Mouse (Mus musculus) forebrain, embryonic 11.5 days (tissue): ENCODE data around the gene Upf2. TPM values are rescaled to one million over a fixed set of nuclear protein-coding genes. Genes with fewer than 3 reads are reported as not detected.
"Not testable (repeated sequence)": the region's sequence is repeated elsewhere in the genome, so short reads cannot be mapped to it uniquely, and the experiment has no call there.

Experiments
- ATAC-seq: fragments of 200-750 bp; cut with Nextera tagmentation; replicated peaks from 2 replicates; pipeline ENCODE4 v1.8.0; 2017; ENCODE audit warnings: moderate TSS enrichment; ENCODE audit not compliant: low FRiP score
- DNase-seq: peaks from one replicate; pipeline ENCODE4 v3.0.0-alpha.2; 2017; ENCODE audit warnings: low spot score
- H3K27ac ChIP-seq: fragments of 300-500 bp; sonication (generic); 2 replicates; pipeline ENCODE4 v1.5.1; 2014; ENCODE audit warnings: low read depth, low read length
- H3K27me3 ChIP-seq: fragments of 300-500 bp; sonication (generic); 2 replicates; pipeline ENCODE4 v1.6.1; 2014; ENCODE audit warnings: mild to moderate bottlenecking, low read length, mixed read lengths; ENCODE audit not compliant: control insufficient read depth, insufficient read depth
- H3K36me3 ChIP-seq: fragments of 300-500 bp; sonication (generic); 2 replicates; pipeline ENCODE4 v1.6.1; 2014; ENCODE audit warnings: mild to moderate bottlenecking, low read length, moderate library complexity, mixed read lengths; ENCODE audit not compliant: control insufficient read depth, insufficient read depth
- H3K4me1 ChIP-seq: fragments of 300-500 bp; sonication (generic); replicated peaks from 2 replicates; pipeline ENCODE4 v1.6.1; 2014; ENCODE audit warnings: low read length, mixed read lengths; ENCODE audit not compliant: control insufficient read depth, insufficient read depth
- H3K4me2 ChIP-seq: fragments of 300-500 bp; sonication (generic); 2 replicates; pipeline ENCODE4 v1.6.1; 2014; ENCODE audit warnings: low read depth, mild to moderate bottlenecking, low read length, moderate library complexity, mixed read lengths; ENCODE audit not compliant: severe bottlenecking
- H3K4me3 ChIP-seq: fragments of 300-500 bp; sonication (generic); 2 replicates; pipeline ENCODE4 v1.5.1; 2014; ENCODE audit warnings: low read depth, low read length
- H3K9ac ChIP-seq: fragments of 300-500 bp; sonication (generic); 2 replicates; pipeline ENCODE4 v1.6.1; 2014; ENCODE audit warnings: low read length
- H3K9me3 ChIP-seq: fragments of 300-500 bp; sonication (generic); 2 replicates; pipeline ENCODE4 v1.6.1; 2016; ENCODE audit warnings: low read length, mixed read lengths; ENCODE audit not compliant: control insufficient read depth
- WGBS: fragments of 180-500 bp; shearing (Covaris S2); extraction: QIAGEN DNeasy Blood & Tissue Kit; methylation state at CpG from one replicate; pipeline ENCODE4 v1.1.7; 2014; 5-methylcytosine and 5-hydroxymethylcytosine counted together
- polyA plus RNA-seq: library from polyadenylated mRNA; unstranded; fragments of >200 nt; fragmentation: Nextera tagmentation; extraction: Ambion mirVana; gene quantifications from 2 replicates; pipeline ENCODE4 v1.2.1, GENCODE M21; 2014

Gene Upf2
- polyA plus RNA-seq, 1 experiment from 2014 or later = 14.2 TPM

DNA sequence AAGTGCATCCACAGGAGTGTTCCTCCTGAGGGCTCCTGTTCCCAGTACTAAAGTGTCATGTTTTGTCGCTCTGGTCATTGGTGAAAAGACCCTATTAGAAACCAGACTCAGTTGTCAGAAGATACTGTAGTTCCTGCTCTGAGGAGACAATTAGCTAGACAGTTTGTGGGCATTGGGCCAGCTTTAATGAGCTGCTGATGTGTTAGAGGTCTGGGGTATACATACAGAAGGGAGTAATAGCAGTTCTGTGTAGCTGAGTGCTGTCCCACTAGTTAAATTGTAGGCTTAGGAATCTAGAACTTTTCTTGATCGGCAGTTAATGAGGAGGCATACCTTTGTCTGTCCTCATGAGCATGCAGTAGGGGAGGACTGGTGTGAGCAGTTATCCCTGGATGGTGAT lies 11.0 kb downstream of the Upf2 start:
- no peak for DNase-seq
- H3K4me2 ChIP-seq = no peak overlapping the region
- no peaks in the 10 kb centered on the region for H3K4me1 ChIP-seq
- 90% methylated on average over 2 of the region's 2 CpGs for WGBS
- H3K4me3 ChIP-seq = no peak overlapping the region
- no peaks in the 10 kb centered on the region for H3K9me3 ChIP-seq
- no peak for ATAC-seq
- no peak overlapping the region for H3K9ac ChIP-seq
- peaks cover 10% of the 10 kb centered on the region for H3K36me3 ChIP-seq
- H3K27me3 ChIP-seq = no peaks in the 10 kb centered on the region
- H3K27ac ChIP-seq = no peak overlapping the region

DNA sequence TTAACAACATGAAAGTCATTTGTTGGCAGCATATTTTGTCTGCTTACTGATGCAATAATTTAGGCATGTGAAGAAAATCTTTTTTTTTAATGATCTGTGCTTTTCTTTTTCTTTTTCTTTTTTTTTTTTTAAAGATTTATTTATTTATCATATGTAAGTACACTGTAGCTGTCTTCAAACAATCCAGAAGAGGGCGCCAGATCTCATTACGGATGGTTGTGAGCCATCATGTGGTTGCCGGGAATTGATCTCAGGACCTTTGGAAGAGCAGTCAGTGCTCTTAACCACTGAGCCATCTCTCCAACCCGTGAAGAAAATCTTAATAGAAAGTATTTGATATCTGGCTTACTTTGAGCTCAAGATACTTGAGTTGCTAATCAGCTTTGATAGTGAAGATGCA lies 12.5 kb downstream of the Upf2 start:
- not testable (repeated sequence) for H3K4me1 ChIP-seq, H3K27ac ChIP-seq, ATAC-seq, DNase-seq, H3K9me3 ChIP-seq, H3K36me3 ChIP-seq, H3K9ac ChIP-seq, H3K4me2 ChIP-seq, H3K27me3 ChIP-seq, H3K4me3 ChIP-seq
- 89% methylated on average over 4 of the region's 4 CpGs for WGBS

DNA sequence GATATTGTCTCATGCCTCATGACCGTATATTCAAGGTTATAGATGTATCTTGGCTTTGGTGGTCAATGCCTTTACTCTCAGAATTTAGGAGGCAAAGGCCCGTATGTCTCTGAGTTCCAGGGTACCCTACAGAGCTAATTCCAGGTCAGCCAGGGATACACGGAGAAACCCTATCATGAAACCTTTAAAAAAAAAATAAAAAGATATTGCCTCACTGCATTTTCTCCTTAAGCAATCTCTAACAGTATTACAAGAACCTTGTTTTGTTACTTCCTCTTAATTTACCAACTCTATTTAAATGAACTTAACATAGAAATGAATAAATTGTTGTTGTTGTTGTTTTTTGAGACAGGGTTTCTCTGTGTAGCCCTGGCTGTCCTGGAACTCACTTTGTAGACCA lies 14.7 kb downstream of the Upf2 start:
- H3K4me2 ChIP-seq = no peak overlapping the region
- WGBS = 95% methylated on average over 3 of the region's 3 CpGs
- no peak overlapping the region for H3K4me3 ChIP-seq
- H3K9ac ChIP-seq = no peak overlapping the region
- H3K36me3 ChIP-seq = peaks cover 5% of the 10 kb centered on the region; the same call in 1 of the 2 replicates
- ATAC-seq (no peak), DNase-seq (no peak)
- H3K4me1 ChIP-seq = no peaks in the 10 kb centered on the region
- H3K27me3 ChIP-seq = no peaks in the 10 kb centered on the region
- H3K9me3 ChIP-seq = no peaks in the 10 kb centered on the region
- no peak overlapping the region for H3K27ac ChIP-seq

DNA sequence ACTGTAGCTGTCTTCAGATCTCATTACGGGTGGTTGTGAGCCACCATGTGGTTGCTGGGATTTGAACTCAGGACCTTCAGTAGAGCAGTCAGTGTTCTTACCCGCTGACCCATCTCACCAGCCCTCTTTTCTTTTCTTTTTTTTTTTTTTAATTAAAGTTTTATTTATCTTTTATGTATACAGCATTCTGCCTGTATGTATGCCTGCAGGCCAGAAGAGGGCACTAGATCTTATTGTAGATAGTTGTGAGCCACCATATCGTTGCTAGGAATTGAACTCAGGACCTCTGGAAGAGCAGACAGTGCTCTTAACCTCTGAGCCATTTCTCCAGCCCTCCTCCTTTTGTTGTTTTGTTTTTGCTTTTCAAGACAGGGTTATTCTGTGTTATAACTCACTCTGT lies 19.4 kb downstream of the Upf2 start:
- not testable (repeated sequence) for H3K9me3 ChIP-seq, H3K4me1 ChIP-seq, H3K9ac ChIP-seq, H3K27me3 ChIP-seq, H3K4me3 ChIP-seq, H3K27ac ChIP-seq, DNase-seq, ATAC-seq, H3K4me2 ChIP-seq, H3K36me3 ChIP-seq
- 96% methylated on average over 3 of the region's 3 CpGs for WGBS

DNA sequence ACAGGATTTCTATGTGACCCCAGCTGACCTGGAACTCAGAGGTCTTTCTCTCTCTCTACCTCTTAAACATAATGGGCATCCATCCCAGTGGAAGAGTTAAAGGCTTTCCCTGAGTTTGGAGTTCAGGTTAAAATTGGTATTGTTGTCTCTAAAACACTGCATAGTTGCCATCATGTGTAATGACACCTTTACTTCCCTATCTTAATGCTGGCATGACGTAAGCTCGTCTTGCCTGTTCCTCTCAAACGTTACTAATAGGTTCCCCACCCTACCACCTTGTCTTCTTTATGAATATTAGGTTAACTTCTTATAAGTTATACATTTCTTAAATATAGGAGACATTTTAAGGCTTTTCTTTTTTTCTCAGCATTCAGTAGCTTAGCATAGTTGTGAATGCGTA lies 26.3 kb downstream of the Upf2 start:
- WGBS = 91% methylated on average over 4 of the region's 4 CpGs
- H3K27ac ChIP-seq = no peak overlapping the region
- H3K9ac ChIP-seq = no peak overlapping the region
- no peaks in the 10 kb centered on the region; the same call in 1 of the 2 replicates for H3K36me3 ChIP-seq
- ATAC-seq (no peak), DNase-seq (no peak)
- no peaks in the 10 kb centered on the region for H3K4me1 ChIP-seq
- H3K4me2 ChIP-seq = no peak overlapping the region
- H3K27me3 ChIP-seq = no peaks in the 10 kb centered on the region
- H3K4me3 ChIP-seq = no peak overlapping the region
- H3K9me3 ChIP-seq = no peaks in the 10 kb centered on the region

DNA sequence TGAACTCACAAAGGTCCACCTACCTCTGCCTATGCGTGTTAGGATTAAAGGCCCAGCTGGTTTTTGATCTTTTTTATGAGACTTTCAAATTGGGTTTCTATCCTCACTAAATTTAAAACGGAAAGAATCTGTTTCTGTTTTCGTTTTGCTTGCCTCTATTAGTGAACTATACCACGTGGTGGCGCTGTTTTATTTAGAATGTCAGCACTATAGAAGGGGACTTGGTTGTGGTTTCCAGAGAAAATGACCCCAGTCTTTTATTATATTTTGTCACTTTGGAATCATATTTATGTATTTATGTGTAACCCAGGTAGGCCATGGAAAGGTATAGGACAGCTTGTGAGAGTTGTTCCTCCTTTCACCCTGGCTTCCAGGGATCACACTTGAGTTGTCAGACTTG lies 44.3 kb downstream of the Upf2 start:
- H3K36me3 ChIP-seq = no peaks in the 10 kb centered on the region
- no peak overlapping the region for H3K27ac ChIP-seq
- no peaks in the 10 kb centered on the region for H3K27me3 ChIP-seq
- ATAC-seq (no peak), DNase-seq (no peak)
- H3K9me3 ChIP-seq = no peaks in the 10 kb centered on the region
- WGBS = 28% methylated on average over 5 of the region's 5 CpGs
- no peak overlapping the region for H3K4me2 ChIP-seq
- no peak overlapping the region for H3K4me3 ChIP-seq
- H3K4me1 ChIP-seq = no peaks in the 10 kb centered on the region
- no peak overlapping the region for H3K9ac ChIP-seq

DNA sequence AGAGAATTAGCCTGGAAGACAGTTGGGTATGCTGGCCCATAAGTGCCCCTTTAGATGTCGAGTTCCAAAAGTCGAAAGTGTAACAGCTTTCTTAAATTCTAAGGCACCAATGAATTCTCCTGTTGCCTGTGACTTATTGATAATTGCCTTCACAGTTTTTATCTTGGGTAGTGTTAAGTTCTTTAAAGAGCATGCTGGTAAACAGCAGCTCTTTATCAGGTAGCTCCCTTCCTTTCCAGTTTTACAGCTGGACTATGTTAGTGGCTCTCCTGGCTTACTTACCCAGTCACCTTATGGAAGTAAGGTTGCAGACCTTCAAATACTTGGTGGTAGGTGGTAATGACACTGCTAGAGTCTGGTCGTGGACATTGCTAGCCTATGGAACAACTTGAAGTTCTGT lies 52.7 kb downstream of the Upf2 start:
- 87% methylated on average over 3 of the region's 3 CpGs for WGBS
- ATAC-seq (no peak), DNase-seq (no peak)
- Histone ChIP-seq H3K27ac (no peak overlapping the region), H3K4me2 (no peak overlapping the region), H3K4me3 (no peak overlapping the region), H3K4me1 (no peaks in the 10 kb centered on the region), H3K27me3 (no peaks in the 10 kb centered on the region), H3K36me3 (no peaks in the 10 kb centered on the region), H3K9me3 (no peaks in the 10 kb centered on the region), H3K9ac (no peak overlapping the region)

DNA sequence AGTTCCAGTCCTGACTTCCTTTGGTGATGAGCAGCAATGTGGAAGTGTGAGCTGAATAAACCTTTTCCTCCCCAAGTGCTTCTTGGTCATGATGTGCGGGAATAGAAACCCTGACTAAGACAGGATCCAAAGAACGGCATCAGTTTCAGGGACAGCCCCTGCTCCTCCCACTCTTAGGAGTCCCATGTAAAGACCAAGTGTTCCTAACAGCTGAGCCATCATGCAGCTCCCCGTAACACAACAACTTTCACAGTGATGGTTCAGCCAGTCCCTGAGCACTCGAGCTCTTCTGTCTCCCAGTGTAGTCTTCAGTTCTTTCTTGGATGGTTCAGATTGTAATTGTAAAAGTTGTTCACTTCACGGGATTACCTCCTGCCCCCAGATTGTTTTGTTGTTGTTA lies 63.3 kb downstream of the Upf2 start:
- Histone ChIP-seq H3K9ac (no peak overlapping the region), H3K36me3 (peaks cover 2% of the 10 kb centered on the region; the same call in 1 of the 2 replicates), H3K27ac (no peak overlapping the region), H3K4me1 (no peaks in the 10 kb centered on the region), H3K9me3 (no peaks in the 10 kb centered on the region), H3K4me3 (no peak overlapping the region), H3K27me3 (no peaks in the 10 kb centered on the region), H3K4me2 (no peak overlapping the region)
- 90% methylated on average over 5 of the region's 5 CpGs for WGBS
- DNase-seq = no peak
- no peak for ATAC-seq

DNA sequence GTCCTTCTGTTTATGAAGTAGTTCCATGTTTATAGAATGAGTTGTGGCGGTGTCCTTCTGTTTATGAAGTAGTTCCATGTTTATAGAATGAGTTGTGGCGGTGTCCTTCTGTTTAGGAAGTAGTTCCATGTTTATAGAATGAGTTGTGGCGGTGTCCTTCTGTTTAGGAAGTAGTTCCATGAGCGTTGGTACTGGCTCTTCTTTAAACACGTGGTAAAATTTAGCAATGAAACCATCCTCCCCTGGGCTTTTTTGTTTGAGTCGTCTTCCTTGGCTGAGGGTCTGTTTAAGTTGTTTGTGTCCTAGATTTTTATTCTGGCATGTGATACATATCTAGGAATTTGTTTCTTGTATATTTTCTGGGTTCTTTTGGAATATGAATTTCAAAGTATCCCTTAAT lies 63.9 kb downstream of the Upf2 start:
- 93% methylated on average over 6 of the region's 6 CpGs for WGBS
- H3K9me3 ChIP-seq, H3K27ac ChIP-seq, H3K27me3 ChIP-seq, H3K36me3 ChIP-seq, DNase-seq, H3K4me2 ChIP-seq, H3K4me3 ChIP-seq, H3K9ac ChIP-seq, ATAC-seq, H3K4me1 ChIP-seq: not testable (repeated sequence)
